22 mouse cellular contexts compared by ENCODE assay signal in the genomic region with DNA sequence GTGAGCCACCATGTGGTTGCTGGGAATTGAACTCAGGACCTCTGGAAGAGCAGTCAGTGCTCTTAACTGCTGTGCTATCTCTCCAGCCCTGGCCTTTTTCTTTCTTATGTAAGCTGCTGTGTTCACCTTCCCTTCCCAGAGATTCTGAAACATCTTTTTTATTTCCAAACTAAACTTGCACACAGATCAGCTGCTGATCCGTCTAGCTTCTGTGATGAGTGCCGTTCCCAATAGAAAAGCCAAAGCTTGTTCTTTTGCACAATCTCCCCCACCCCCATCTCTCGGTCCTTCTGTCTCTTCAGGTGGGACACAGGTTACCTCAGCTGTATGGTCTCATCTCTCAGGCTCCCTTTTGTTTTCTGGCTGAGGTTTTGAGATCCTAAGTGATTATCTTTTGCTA.
DNase-seq lines count a peak whose midpoint lies in the region; ATAC-seq and TF ChIP-seq lines count a peak whose summit lies in the region.
"Had no signal": no experiment of that assay in that cellular context is flagged by ENCODE, and none has a peak within 500 bp of the region (broad histone marks: within the 10 kb centered on the region; RNA-seq: fewer than 3 reads in every experiment).

No protein-coding gene starts in this region.

- no peaks in the 10 kb centered on the region for H3K36me3 ChIP-seq in forebrain, postnatal 0 days (ENCODE audit: insufficient read depth)
- H3K36me3 ChIP-seq in forebrain, embryonic 13.5 days (ENCODE audit: poor library complexity, severe bottlenecking) = no peaks in the 10 kb centered on the region
- no peaks in the 10 kb centered on the region for H3K36me3 ChIP-seq in midbrain, embryonic 11.5 days (ENCODE audit: control insufficient read depth, insufficient read depth, low read length)
- no peaks in the 10 kb centered on the region for H3K36me3 ChIP-seq in midbrain, embryonic 16.5 days (ENCODE audit: control insufficient read depth, insufficient read depth, low read length)
- H3K36me3 ChIP-seq: embryonic facial prominence, embryonic 12.5 days; embryonic facial prominence, embryonic 15.5 days; G1E; hindbrain, embryonic 13.5 days had no signal

- 47% methylated on average over 3 of the region's 3 CpGs for WGBS in forebrain, postnatal 0 days
- 64% methylated on average over 3 of the region's 3 CpGs for WGBS in forebrain, embryonic 13.5 days
- 59% methylated on average over 3 of the region's 3 CpGs for WGBS in midbrain, embryonic 11.5 days
- 61% methylated on average over 3 of the region's 3 CpGs for WGBS in midbrain, embryonic 16.5 days

- no peaks in the 10 kb centered on the region for H3K4me1 ChIP-seq in forebrain, postnatal 0 days (ENCODE audit: insufficient read depth)
- no peaks in the 10 kb centered on the region for H3K4me1 ChIP-seq in forebrain, embryonic 13.5 days
- H3K4me1 ChIP-seq in midbrain, embryonic 11.5 days (ENCODE audit: control insufficient read depth, insufficient read depth, low read length) = no peaks in the 10 kb centered on the region
- H3K4me1 ChIP-seq in midbrain, embryonic 16.5 days (ENCODE audit: control insufficient read depth, insufficient read depth, low read length) = no peaks in the 10 kb centered on the region
- H3K4me1 ChIP-seq: embryonic facial prominence, embryonic 12.5 days; embryonic facial prominence, embryonic 15.5 days; hindbrain, embryonic 13.5 days had no signal

- ATAC-seq in forebrain, postnatal 0 days = no peak
- ATAC-seq in forebrain, embryonic 13.5 days = no peak
- no peak for ATAC-seq in midbrain, embryonic 11.5 days (ENCODE audit: low FRiP score)
- ATAC-seq in midbrain, embryonic 16.5 days = no peak
- ATAC-seq: hindbrain, embryonic 16.5 days; inflammation-experienced regulatory T-cells, adult 6 months; intestine, embryonic 16.5 days; Patski had no signal

- no peak for DNase-seq in forebrain, postnatal 0 days
- no peak for DNase-seq in layer of hippocampus, adult 2 months (ENCODE audit: low spot score in 2 of 2)
- no peak for DNase-seq in layer of hippocampus, postnatal 14 days (ENCODE audit: low spot score in 2 of 2)
- peak; percentile 44 for DNase-seq in midbrain, embryonic 11.5 days (ENCODE audit: low spot score, missing footprints)
- DNase-seq: adrenal gland, postnatal 10 days; adrenal gland, postnatal 36 days; B cell, adult 2 months; cerebellum, adult 11 months; gastrocnemius, adult 2 months; gastrocnemius, postnatal 14 days had no signal

- H3K4me2 ChIP-seq in forebrain, postnatal 0 days (ENCODE audit: low read depth) = no peak overlapping the region
- no peak overlapping the region for H3K4me2 ChIP-seq in forebrain, embryonic 13.5 days
- no peak overlapping the region for H3K4me2 ChIP-seq in midbrain, embryonic 11.5 days
- H3K4me2 ChIP-seq in midbrain, embryonic 16.5 days (ENCODE audit: low read length) = no peak overlapping the region
- H3K4me2 ChIP-seq: embryonic facial prominence, embryonic 12.5 days; embryonic facial prominence, embryonic 15.5 days; heart, embryonic 11.5 days; hindbrain, embryonic 13.5 days had no signal

- peaks cover 74% of the 10 kb centered on the region for H3K9me3 ChIP-seq in forebrain, postnatal 0 days (ENCODE audit: low read length)
- peaks cover 87% of the 10 kb centered on the region for H3K9me3 ChIP-seq in forebrain, embryonic 13.5 days (replicated peaks)
- H3K9me3 ChIP-seq in midbrain, embryonic 11.5 days (ENCODE audit: control insufficient read depth, low read length) = peaks cover 59% of the 10 kb centered on the region
- H3K9me3 ChIP-seq in midbrain, embryonic 16.5 days (replicated peaks; ENCODE audit: control insufficient read depth, low read length, poor library complexity, severe bottlenecking) = peaks cover 60% of the 10 kb centered on the region

- peak overlapping the region; percentile 36; the same call in 1 of the 2 replicates for H3K27ac ChIP-seq in forebrain, postnatal 0 days (ENCODE audit: low read depth, low read length)
- H3K27ac ChIP-seq in forebrain, embryonic 13.5 days = no peak overlapping the region
- peak overlapping the region; percentile 90 for H3K27ac ChIP-seq in layer of hippocampus, adult 2 months
- H3K27ac ChIP-seq in midbrain, embryonic 11.5 days (ENCODE audit: low read depth, low read length) = no peak overlapping the region
- no peak overlapping the region for H3K27ac ChIP-seq in midbrain, embryonic 16.5 days (ENCODE audit: low read length)
- H3K27ac ChIP-seq: embryonic facial prominence, embryonic 12.5 days; embryonic facial prominence, embryonic 15.5 days; gastrocnemius, adult 2 months; hindbrain, embryonic 13.5 days had no signal

- H3K9ac ChIP-seq in forebrain, postnatal 0 days = no peak overlapping the region
- no peak overlapping the region for H3K9ac ChIP-seq in forebrain, embryonic 13.5 days
- no peak overlapping the region for H3K9ac ChIP-seq in midbrain, embryonic 11.5 days (ENCODE audit: low read length)
- no peak overlapping the region for H3K9ac ChIP-seq in midbrain, embryonic 16.5 days (ENCODE audit: low read depth, low read length)
- H3K9ac ChIP-seq: embryonic facial prominence, embryonic 12.5 days; embryonic facial prominence, embryonic 15.5 days; hindbrain, embryonic 13.5 days had no signal

- no peak for TF ChIP-seq CTCF in forebrain, postnatal 0 days (IDR thresholded peaks at IDR 0.05; ENCODE audit: low read depth)
- no peak for TF ChIP-seq CTCF in layer of hippocampus, adult 2 months (conservative IDR thresholded peaks at IDR 0.05)

- no peaks in the 10 kb centered on the region for H3K27me3 ChIP-seq in forebrain, postnatal 0 days (ENCODE audit: insufficient read depth, low read length)
- no peaks in the 10 kb centered on the region for H3K27me3 ChIP-seq in forebrain, embryonic 13.5 days
- H3K27me3 ChIP-seq in midbrain, embryonic 11.5 days (ENCODE audit: control insufficient read depth, insufficient read depth, low read length) = no peaks in the 10 kb centered on the region
- no peaks in the 10 kb centered on the region for H3K27me3 ChIP-seq in midbrain, embryonic 16.5 days (ENCODE audit: control insufficient read depth, insufficient read depth, low read depth, low read length)
- H3K27me3 ChIP-seq: CH12.LX; embryonic facial prominence, embryonic 12.5 days; embryonic facial prominence, embryonic 15.5 days; hindbrain, embryonic 13.5 days; Patski had no signal

- no peak overlapping the region for H3K4me3 ChIP-seq in forebrain, postnatal 0 days (ENCODE audit: low read depth, low read length)
- H3K4me3 ChIP-seq in forebrain, embryonic 13.5 days = no peak overlapping the region
- no peak overlapping the region for H3K4me3 ChIP-seq in layer of hippocampus, adult 2 months
- H3K4me3 ChIP-seq in midbrain, embryonic 11.5 days (ENCODE audit: low read depth, low read length) = no peak overlapping the region
- no peak overlapping the region for H3K4me3 ChIP-seq in midbrain, embryonic 16.5 days (ENCODE audit: low read depth, low read length)
- H3K4me3 ChIP-seq: embryonic facial prominence, embryonic 12.5 days; embryonic facial prominence, embryonic 15.5 days; gastrocnemius, adult 2 months; hindbrain, embryonic 13.5 days had no signal

Comparison
In these comparisons a context has a peak if more than half of its experiments do, and no peak if none do; other contexts are left out.
1. H3K27ac ChIP-seq: peak in forebrain, postnatal 0 days (single experiment) and layer of hippocampus, adult 2 months (single experiment); none in forebrain, embryonic 13.5 days (single experiment), midbrain, embryonic 11.5 days (single experiment) and midbrain, embryonic 16.5 days (single experiment).